Mouse (Mus musculus): ENCODE data around the gene Capzb. TPM values are rescaled to one million over a fixed set of nuclear protein-coding genes. Genes with fewer than 3 reads are reported as not detected.

Gene Capzb
- 100 to 1,000 TPM; 400 to 403 TPM for total RNA-seq (2021)
- long read RNA-seq, transcript Capzb-203 (10 exons, 1,702 nt): minor isoform, 21 of 281 reads
- long read RNA-seq, transcript Capzb-204 (9 exons, 1,674 nt): major isoform, 240 of 281 reads
- long read RNA-seq, partial matches to known transcripts: 14 of 281 reads
- long read RNA-seq, other reads (novel, unspliced or antisense): 6 of 281 reads

DNA sequence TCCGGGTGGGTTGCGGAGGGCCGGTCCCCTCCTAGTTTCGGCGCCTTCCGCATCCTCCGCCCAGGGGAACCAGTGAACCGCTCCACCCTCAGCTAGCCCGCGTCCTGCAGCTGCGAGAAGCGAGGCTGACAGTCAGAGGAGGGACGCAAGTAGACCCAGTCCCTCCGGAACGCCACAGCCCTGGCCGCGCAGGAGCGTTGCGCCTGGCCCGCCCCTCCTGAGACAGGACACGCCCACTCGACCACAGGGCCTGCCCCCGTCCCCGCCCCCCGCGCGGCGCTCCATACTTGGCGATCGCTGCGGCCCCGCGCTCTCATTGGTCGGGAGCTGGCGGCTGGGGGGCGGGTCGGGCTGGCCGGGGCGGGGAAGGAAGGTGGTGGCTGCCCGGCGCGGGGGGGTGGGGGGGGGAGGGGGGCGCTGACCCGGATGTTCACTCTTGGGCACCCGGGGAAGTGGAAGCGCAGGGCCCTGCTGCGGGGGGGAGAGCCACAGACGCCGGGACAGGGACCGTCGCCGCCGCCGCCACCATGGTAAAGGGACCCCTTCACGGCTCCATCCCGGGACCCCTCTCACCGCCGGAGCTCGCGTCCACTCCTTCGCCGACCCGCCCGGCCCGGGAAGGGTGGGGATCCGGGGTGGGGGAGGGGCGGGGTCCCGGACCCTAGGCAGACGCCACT is at the start of gene Capzb:
Capzb (plus strand) TSS at position 401 of the 677 bp plus-strand sequence.
- DNase-seq (ENCODE audit: low spot score in 2 of 2): peak; percentile 93 to 97

DNA sequence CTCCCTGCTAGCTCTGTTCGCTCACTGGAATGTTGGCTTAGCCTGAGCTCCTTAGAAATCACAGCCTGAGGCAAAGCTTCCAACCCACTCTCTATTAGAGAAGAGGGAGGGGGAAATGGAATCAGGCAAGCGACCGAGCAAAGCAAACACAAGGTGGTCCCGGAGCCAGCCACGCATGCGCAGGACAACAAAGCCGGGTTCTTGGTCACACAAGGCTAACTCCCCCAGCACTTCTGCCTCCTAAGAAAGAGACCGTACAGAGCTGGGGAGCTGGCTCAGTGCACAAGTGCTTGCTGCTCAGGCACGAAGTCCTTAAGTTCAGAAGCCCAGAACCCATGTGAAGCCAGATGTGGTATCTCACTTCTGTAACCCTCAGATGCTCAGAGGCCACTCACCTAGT is 49.7 kb upstream of the Capzb start:
- DNase-seq (ENCODE audit: low spot score in 2 of 2): no peak

DNA sequence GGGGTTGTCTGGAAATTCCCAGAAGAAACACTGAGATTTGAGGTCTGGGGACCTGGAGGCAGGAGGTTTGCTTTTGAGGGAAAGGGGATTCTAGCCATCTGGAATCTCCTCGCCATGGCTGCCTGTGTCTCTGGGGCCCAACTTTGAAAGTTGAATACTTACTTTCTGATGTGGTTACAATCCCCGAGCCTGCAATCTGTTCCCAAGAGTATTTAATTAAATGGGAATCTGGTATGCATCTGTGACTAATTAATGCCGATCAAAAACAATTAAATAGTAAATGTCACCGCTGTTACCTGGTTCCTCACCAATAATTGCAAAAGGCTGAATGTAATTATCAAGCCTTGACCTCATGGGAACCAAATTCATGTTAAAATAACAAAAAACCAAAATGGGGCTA is 48.1 kb upstream of the Capzb start:
- no peak for DNase-seq (ENCODE audit: low spot score in 2 of 2)

DNA sequence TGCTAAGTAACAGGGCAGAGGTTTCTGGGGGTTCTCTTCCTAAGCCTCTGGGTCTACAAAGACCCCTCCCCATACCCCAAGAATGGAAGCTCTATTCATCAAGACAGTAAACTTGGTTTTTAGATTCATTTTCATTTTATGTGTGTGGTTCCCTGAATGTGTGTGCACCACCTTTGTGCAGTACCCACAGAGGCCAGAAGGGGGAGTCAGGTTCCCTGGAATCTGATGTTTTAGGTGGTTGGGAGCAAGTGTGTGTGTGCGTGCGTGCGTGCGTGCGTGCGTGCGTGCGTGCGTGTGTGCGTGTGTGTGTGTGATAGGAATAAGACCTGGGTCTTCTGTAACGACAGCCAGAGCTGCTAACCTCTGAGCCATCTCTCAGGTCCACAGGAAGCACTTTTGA is 47.5 kb upstream of the Capzb start:
- DNase-seq (ENCODE audit: low spot score in 2 of 2): no peak

DNA sequence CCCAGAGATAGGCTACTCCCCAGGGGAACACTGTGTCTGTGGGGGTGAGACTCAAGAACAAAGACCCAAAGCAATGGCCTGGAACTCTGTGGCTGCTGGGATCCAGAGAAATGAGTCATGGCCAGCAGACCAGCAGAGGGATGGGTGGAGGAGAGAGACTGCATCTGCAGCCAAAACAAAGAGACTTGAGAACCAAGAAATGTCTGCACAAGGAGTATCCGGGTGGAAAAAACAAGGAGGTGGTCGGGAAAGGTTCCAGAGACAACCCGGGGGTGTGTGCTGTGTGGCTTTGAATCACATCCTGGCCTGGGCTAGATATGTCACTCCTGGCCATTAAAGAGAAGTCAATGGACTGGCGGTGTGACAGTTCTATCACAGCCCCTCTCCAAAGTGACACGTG is 45.9 kb upstream of the Capzb start:
- no peak for DNase-seq (ENCODE audit: low spot score in 2 of 2)

DNA sequence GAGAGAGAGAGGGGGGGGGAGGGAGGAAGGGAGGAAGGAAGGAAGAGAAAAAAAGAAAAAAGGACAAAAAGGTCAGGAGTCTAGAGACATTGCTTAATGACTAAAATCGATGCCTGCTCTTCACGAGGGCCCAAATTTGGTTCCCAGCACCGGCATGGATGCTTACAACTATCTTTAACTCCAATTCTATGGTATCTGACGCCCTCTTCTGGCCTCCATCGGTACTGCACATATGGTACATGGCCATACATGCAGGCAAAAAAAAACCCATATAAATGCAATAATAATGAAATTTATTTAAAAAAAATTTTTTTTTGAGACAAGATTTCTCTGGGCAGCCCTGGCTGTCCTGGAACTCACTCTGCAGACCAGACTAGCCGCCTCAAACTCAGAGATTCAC is 41.3 kb upstream of the Capzb start:
- no peak for DNase-seq (ENCODE audit: low spot score in 2 of 2)

DNA sequence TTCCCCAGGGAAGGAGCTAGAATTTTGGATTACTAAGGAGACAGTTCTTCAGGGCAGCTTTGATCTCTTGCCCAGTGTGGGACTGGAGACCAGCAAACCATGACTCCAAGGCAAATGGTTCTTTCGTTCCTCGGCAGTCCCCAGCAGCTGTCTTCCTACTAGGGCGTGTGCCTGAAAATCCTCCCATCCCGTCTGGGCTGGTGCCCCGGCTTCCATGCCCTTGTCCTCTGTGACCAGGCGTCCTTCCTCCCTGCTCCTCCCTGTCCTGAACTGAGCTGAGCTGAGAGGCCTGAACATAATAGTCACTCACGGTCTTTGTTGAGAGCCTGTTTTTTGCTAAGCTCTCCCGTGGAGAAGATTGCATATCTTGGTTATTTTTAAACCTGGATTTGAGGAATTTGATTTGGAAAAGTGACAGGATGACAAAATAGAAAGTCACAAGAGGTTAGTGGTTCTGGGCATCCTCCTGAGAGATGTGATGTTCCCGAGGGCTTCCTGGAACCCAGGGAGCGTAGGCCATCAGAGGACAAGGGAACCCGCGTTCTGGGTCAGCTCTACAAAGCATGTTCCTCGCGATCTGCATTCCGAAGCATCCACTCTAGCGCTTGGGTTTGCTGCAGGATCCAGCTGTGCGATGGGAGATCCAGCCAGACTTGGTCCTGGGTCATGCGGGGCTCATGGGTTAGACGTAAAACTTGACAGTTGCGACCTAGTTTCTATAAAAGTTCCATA is 38.0 kb upstream of the Capzb start:
- no peak for DNase-seq (ENCODE audit: low spot score in 2 of 2)

DNA sequence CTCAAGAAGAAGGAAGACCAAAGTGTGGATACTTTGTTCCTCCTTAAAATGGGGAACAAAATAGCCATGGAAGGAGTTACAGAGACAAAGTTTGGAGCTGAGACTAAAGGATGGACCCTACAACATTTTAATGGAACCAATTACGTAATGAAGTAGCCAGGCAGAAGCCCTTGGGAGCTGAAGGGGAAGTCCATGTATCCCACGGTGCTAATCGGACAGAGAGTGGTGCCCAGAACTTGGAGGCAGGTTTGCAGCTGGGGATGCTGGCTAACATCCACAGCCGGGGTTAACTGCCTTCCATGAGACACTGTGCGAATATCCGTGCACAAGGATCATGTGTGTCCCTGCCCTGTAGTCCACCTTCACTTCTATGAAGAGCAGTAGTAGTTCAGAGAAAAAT is 36.2 kb upstream of the Capzb start:
- no peak for DNase-seq (ENCODE audit: low spot score in 2 of 2)

DNA sequence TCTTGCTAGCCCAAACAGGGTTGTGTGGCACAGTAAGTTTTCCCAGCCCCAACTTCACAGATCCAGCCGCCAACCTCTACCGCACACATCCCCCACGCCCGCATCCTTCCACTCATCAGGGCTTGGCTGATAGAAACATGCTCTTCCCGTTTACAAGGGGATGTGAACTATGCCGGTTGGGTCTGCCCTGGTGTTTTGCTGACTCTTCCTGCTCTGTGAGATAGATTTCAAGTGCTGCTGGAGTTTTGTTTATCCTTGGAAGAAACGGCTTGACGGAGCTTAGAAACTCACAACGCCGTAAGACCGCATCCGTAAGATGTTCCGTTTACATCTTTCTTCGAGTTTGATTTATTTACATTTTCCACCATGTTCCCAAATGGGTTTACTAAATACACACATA is 34.3 kb upstream of the Capzb start:
- DNase-seq (ENCODE audit: low spot score in 2 of 2): no peak

DNA sequence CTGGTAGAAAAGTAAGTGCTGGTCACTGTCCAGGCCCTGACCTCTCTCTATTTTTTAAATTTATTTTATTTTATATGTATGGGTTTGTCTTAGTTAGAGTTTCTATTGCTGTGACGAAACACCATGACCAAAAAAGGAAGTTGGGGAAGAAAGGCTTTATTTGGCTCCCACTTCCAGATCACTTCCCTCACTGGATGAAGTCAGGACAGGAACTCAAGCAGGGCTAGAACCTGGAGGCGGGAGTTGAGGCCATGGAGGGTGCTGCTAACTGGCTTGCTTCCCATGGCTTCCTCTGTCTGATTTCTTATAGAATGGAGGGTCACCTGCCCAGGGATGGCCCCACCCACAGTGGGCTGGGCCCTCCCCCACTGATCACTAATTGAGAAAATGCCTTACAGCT is 31.6 kb upstream of the Capzb start:
- no peak for DNase-seq (ENCODE audit: low spot score in 2 of 2)

DNA sequence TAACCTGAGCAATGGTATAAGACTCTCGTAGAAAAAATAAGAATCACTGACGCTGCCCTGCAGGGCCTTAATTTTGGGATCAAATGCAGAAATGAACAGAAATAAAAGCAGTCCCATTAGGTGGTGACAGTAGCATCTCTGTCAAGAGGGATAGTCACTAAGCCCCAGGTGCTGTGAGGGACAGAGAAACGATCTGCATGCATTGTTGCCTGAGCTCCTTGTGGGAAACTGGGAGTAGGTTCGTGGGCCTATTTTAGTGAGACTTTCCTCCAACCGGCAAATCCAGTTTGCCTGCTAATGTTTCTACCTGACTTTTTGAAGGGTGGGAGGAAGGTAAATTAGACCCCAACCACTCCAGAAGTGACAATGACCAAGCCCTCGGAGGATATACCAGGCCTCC is 28.6 kb upstream of the Capzb start:
- no peak for DNase-seq (ENCODE audit: low spot score in 2 of 2)

DNA sequence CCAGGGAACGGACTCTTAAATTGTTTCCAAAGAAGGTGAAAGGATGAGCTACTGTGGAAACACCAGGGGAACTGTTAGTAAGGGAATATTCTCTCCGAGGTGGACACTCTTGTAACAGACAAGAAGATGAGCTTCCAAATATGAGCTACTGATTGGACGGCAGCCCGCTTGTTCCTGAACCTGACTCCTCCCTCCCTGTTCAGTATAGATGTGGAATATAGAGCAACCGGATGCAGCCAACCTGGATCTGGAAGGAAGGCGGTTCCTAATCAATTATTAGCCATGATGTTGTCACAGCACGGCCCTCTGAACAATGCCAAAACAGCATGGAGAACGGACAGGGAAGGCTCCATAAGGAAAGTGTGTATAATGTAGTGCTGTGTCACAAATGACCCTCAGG is 27.4 kb upstream of the Capzb start:
- no peak for DNase-seq (ENCODE audit: low spot score in 2 of 2)

DNA sequence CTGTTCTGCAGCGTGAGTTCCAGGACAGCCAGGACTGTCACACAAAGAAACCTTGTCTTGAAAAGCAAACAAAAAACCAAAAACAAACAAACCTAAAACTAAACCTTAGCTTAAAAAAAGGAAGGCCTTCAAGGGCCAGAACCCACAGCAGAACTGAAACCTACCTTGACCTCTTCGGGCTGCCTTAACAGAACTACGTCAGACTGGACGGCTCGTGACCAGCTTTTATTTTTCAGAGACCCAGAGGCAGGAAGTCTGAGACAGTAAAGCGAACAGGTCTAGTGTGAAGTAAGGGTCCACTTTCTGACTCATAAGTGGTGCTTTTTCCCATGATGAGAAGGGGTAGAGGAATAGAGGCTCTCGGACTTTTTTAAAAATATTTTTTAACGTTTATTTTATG is 26.5 kb upstream of the Capzb start:
- no peak for DNase-seq (ENCODE audit: low spot score in 2 of 2)

DNA sequence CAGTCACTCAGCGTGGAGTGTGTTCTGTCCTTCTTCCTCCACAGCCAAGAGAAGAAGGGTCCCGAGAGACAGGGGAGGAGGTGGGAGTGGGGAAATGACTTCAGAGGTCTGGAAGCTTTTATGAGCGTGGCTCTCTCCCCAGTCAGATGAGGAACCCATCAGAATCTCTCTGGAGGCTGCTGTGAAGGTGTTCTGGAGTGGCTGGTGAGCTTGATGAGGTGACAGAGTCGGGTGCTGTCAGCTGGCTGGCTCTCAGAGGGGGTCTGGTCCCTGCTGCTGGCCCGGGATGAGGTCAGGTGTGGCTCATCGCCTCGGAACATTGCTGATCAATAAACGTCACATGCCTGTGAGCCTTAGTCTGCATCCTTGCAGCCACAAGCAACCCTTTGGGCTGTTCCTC is 25.6 kb upstream of the Capzb start:
- DNase-seq (ENCODE audit: low spot score in 2 of 2): no peak

DNA sequence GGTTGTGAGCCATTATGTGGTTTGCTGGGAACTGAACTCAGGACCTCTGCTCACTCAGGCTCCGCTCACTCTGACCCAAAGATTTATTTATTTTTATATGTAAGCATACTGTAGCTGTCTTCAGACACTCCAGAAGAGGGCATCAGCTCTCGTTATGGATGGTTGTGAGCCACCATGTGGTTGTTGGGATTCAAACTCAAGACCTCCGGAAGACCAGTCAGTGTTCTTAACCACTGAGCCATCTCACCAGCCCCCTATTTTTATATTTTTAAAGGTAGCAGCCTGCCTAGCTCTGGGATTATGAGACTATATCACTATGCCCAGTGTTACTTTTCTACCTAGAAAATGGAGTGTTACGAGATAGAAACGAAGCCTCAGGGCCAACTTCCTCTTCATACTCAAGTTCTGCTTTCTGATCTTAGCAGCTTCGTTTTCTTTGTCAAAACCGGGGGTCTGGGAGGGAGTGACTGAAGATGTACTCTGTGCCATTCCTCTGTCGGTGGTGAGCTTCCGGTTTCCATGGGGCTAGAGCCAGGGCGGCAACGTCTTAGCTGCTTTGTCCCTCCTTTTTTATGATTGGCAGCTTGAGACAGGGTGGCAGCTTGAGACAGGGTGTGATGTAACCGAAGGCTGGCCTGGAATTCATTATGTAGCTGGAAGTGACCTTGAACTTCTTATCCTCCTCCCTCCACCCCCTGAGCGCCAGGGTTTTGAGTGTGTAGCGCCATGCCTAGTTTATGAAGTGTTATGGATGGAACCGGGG is 23.5 kb upstream of the Capzb start:
- no peak for DNase-seq (ENCODE audit: low spot score in 2 of 2)

DNA sequence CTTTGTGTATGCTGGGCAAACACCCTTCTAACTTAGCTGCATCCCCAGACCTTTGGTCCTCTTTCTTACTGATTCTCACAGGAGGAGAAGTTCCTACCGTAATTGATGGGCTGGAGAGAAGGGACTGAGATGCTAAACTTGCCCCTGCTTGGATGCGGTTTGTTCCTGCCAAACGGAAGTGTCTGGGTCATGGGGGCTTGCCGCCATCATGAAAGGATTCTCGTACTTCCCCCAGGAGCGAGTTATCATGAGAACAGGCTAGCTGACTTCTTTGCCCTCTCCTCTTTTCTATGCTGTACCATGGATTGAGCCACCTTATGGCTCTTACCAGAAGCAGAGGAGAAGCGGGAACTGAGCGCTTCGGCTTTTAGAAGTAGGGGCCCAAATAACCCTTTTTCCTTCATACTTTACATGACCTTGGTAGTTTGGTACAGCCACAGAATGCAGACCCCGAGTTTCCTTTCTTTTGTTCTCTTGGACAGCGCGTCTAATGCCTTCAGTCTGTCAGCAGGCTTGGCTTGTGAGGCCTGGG is 22.9 kb upstream of the Capzb start:
- no peak for DNase-seq (ENCODE audit: low spot score in 2 of 2)

DNA sequence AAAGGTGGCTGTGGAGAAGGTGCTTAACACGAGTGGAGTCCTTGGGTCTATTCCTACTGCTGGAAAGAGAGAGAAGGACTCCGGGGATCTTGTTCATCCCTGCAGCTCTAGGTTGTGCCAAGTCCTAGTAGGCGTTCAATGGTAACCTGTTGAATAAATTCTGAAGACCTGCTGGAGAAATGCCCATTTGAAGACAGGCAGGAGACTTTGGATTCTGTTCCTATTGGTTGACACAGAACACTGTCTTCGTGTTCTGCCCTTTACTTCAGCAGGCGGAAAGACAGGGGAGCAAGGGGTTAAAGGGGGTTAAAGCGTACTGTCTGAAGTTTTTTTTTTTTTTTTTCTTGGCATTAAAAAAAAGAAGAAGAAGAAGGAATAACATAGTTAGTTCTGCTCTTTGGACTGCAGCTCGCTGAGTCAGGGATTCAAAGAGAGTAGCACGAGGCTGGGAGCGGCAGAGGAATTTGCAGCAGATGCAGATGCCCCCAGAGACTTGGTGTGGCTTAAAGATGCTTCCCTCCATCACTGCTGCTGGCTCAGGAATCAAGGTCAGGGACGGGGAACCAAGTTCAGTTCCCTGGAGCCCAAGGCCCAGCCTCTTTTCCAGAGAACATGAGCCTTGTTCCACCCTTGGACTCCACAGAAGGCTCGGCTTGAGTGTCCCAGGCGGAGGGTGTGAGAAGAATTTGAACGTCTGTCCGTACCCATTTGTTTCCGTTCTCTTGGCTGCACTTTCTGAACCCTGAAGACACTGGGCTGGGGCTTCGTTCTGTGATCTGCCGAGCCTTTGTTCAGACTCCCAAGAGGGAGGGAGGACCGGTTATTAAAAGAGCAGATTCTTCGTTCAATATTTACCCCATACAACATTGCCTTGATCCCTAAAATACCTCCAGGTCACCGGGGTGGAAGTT is 17.4 kb upstream of the Capzb start:
- DNase-seq (ENCODE audit: low spot score in 2 of 2): no peak

DNA sequence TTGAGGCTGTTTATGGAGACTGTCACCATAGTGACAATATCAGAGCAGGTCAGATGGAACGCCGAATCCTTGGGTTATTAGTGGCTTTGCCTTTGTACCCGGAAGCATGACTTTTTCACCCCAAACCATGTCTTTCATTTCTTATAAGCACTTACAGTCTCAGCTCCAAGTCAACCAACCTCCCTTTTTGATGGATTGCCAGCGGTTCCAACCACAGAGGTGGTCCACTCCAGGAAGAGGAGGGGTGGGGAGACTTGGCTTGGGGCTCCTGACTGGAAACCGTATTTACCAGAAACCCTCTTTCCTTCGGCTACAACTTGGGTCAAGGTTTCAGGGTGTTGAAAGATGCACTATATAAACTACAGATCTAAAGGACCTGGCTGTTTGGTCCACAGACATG is 16.7 kb upstream of the Capzb start:
- DNase-seq (ENCODE audit: low spot score in 2 of 2): no peak

DNA sequence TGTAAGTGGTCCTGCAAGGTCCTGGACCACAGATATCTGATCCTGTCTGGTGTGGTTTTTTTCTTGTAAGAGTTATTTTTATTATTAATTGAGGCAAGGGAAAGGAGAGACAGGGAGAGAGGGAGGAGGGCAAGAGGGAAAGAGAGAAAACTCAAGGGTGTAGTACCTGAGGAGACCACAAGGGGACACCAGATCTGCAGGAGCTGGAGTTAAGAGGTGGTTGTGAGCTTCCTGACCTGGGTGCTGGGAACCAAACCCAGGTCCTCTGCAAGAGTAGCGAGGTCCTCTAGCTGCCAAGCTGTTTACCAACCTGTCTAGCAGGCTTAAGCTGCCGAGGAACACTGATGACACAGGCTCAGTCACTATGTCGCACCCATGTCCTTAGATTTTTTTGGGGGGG is 14.8 kb upstream of the Capzb start:
- DNase-seq (ENCODE audit: low spot score in 2 of 2): no peak

DNA sequence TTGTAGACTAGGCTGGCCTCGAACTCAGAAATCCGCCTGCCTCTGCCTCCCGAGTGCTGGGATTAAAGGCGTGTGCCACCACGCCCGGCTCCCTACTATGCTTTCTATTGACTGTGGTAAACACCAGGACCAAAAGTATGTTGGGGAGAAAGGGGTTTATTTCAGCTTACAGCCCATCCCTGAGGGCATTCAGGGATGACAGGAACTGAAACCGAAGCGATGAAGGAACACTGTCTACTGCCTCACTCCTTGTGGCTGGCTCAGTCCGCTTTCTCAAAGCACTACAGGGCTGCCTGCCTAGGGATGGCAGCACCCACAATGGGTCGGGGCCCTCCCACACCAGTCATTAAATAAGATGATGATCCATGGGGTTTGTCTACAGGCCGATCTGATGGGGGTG is 14.3 kb upstream of the Capzb start:
- DNase-seq (ENCODE audit: low spot score in 2 of 2): no peak

DNA sequence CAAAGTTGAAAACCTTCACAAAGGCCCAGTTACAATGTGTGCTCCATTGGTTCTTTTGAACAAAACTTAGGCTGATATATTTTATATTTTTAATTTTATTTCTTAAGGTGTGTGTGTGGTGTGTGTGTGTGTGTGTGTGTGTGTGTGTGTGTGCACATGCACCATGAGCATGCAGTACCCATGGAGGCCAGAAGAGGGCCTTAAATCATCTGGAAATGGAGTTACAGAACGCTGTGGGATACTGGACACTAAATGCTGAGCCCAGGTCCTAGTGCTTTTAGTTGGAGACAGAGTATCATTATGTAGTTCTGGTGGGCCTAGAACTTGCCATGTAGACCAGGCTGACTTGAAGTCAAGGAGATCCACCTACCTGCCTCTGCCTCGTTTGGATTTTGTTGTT is 13.5 kb upstream of the Capzb start:
- no peak for DNase-seq (ENCODE audit: low spot score in 2 of 2)
